Mouse (Mus musculus): Measurements from ENCODE around the gene Slc35f5. TPM values are rescaled to one million over a fixed set of nuclear protein-coding genes. Genes with fewer than 3 reads are reported as not detected.

Slc35f5 gene
- polyA plus RNA-seq, 1 experiment: 7.8 TPM

DNA sequence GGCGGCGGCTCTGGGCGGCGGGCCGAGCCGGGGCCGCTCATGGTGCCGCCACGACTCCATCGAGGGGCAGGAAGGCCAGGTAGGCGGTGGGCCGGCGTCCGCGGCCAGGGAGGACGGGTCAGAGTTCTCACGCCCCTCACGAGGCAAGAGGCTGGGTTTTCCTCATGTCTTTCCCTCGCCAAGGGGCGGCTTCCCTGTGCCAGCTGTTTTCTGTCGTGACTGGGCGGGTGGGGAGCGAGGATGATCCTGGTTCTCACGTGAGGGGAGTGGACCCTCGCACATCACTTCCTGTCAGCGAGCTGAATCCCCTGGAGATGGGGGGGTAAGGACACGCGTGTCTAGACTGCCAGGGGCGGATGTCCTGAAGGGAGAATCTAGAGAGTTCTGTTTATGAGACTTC lies 811 bp downstream of the Slc35f5 start:
- peaks cover 15% of the 10 kb centered on the region for H3K79me2 ChIP-seq (ENCODE audit: control insufficient read depth, insufficient read depth)
- TF ChIP-seq CEBPB (IDR thresholded peaks at IDR 0.05; ENCODE audit: low read depth) (no peak), CTCF (IDR thresholded peaks at IDR 0.05; ENCODE audit: control insufficient read depth, insufficient read depth, insufficient read length) (no peak), FOSL1 (IDR thresholded peaks at IDR 0.05; ENCODE audit: insufficient read depth, low read length, poor library complexity, severe bottlenecking) (no peak), USF1 (IDR thresholded peaks at IDR 0.05; ENCODE audit: low read depth) (no peak), MYOD1 (IDR thresholded peaks at IDR 0.05; ENCODE audit: control insufficient read depth, insufficient read length, low read depth) (no peak), MYOG (IDR thresholded peaks at IDR 0.05; ENCODE audit: control insufficient read depth, extremely low read depth, insufficient read length) (no peak), MAX (IDR thresholded peaks at IDR 0.05) (no peak)
- no peaks in the 10 kb centered on the region for H3K27me3 ChIP-seq (ENCODE audit: control insufficient read depth, insufficient read depth, insufficient read length)
- peak overlapping the region; percentile 91 for H3ac ChIP-seq (ENCODE audit: control insufficient read depth, insufficient read length, low read depth)
- H3K79me3 ChIP-seq (ENCODE audit: low read depth): peaks cover 9% of the 10 kb centered on the region
- no peaks in the 10 kb centered on the region for H3K36me3 ChIP-seq (ENCODE audit: control insufficient read depth, insufficient read depth)
- peak overlapping the region; percentile 61 for H3K4me3 ChIP-seq (ENCODE audit: insufficient read depth, poor library complexity, severe bottlenecking)

DNA sequence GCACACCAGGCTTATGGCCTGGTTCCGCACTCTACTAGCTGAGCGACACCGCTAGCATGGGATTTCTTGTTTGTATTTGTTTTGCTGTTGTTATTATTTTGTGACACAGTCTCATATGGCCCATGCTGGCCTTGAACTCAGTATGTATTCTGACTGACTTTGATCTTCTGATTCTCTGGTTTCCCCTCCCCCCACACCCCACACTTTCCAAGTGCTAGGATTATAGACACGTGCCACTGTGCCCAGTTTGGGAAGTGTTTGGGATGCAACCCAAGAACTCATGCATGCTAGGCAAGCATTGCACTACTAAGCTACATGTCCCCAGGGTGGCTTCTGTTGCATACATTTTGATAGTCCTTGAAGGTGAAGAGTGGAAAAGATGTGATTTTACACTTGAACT lies 1.4 kb downstream of the Slc35f5 start:
- Histone ChIP-seq H3K27me3 (ENCODE audit: control insufficient read depth, insufficient read depth, insufficient read length) (no peaks in the 10 kb centered on the region), H3K36me3 (ENCODE audit: control insufficient read depth, insufficient read depth) (no peaks in the 10 kb centered on the region), H3K4me3 (ENCODE audit: insufficient read depth, poor library complexity, severe bottlenecking) (peak overlapping the region; percentile 61), H3K79me3 (ENCODE audit: low read depth) (peaks cover 9% of the 10 kb centered on the region), H3K79me2 (ENCODE audit: control insufficient read depth, insufficient read depth) (peaks cover 15% of the 10 kb centered on the region), H3ac (ENCODE audit: control insufficient read depth, insufficient read length, low read depth) (no peak overlapping the region)
- TF ChIP-seq USF1 (IDR thresholded peaks at IDR 0.05; ENCODE audit: low read depth) (no peak), MAX (IDR thresholded peaks at IDR 0.05) (no peak), FOSL1 (IDR thresholded peaks at IDR 0.05; ENCODE audit: insufficient read depth, low read length, poor library complexity, severe bottlenecking) (no peak), CTCF (IDR thresholded peaks at IDR 0.05; ENCODE audit: control insufficient read depth, insufficient read depth, insufficient read length) (no peak), MYOG (IDR thresholded peaks at IDR 0.05; ENCODE audit: control insufficient read depth, extremely low read depth, insufficient read length) (no peak), CEBPB (IDR thresholded peaks at IDR 0.05; ENCODE audit: low read depth) (no peak), MYOD1 (IDR thresholded peaks at IDR 0.05; ENCODE audit: control insufficient read depth, insufficient read length, low read depth) (no peak)

DNA sequence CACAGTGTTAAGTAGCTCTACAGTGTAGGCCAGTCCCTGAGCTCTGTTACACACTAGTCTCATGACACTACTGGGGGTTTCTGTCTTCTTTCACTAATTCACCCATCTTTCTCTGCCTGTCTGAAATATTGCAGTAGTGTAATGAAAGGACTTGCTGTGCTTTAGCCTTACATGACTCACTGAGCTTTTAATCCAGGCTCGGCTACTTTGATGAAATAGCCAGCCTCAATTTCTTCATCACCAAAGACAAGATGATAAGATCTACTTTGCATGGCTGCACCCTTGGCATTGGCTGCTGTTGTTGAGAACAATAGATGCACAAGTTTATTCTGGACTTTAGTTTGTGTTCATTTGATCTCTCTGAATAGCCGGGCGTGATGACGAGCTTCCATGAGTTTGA lies 7.7 kb downstream of the Slc35f5 start:
- Histone ChIP-seq H3K4me3 (ENCODE audit: insufficient read depth, poor library complexity, severe bottlenecking) (no peak overlapping the region), H3K79me2 (ENCODE audit: control insufficient read depth, insufficient read depth) (no peaks in the 10 kb centered on the region), H3K79me3 (ENCODE audit: low read depth) (no peaks in the 10 kb centered on the region), H3ac (ENCODE audit: control insufficient read depth, insufficient read length, low read depth) (no peak overlapping the region), H3K27me3 (ENCODE audit: control insufficient read depth, insufficient read depth, insufficient read length) (no peaks in the 10 kb centered on the region), H3K36me3 (ENCODE audit: control insufficient read depth, insufficient read depth) (peaks cover 7% of the 10 kb centered on the region)
- TF ChIP-seq CEBPB (IDR thresholded peaks at IDR 0.05; ENCODE audit: low read depth): no peak
- TF ChIP-seq CTCF (IDR thresholded peaks at IDR 0.05; ENCODE audit: control insufficient read depth, insufficient read depth, insufficient read length): no peak
- no peak for TF ChIP-seq FOSL1 (IDR thresholded peaks at IDR 0.05; ENCODE audit: insufficient read depth, low read length, poor library complexity, severe bottlenecking)
- TF ChIP-seq MYOG (IDR thresholded peaks at IDR 0.05; ENCODE audit: control insufficient read depth, extremely low read depth, insufficient read length): no peak

DNA sequence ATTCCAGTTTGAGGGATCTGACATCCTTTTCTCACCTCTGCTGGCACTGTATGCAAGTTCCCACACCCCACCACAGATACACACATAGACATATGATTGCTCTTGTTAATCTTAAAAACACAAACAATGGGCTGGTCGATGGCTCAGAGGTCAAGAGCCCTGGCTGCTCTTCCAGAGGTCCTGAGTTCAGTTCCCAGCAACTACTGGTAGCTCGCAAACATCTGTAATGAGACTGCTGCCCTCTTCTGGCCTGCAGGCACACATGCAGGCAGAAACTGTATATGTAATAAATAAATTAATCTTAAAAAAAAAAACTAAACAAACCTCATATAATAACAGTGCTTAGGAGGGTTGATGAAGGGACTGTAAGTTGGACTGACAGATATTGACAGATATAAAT lies 13.8 kb downstream of the Slc35f5 start:
- no peaks in the 10 kb centered on the region for H3K79me3 ChIP-seq (ENCODE audit: low read depth)
- no peaks in the 10 kb centered on the region for H3K79me2 ChIP-seq (ENCODE audit: control insufficient read depth, insufficient read depth)
- TF ChIP-seq MYOD1 (IDR thresholded peaks at IDR 0.05; ENCODE audit: control insufficient read depth, insufficient read length, low read depth): no peak
- TF ChIP-seq FOSL1 (IDR thresholded peaks at IDR 0.05; ENCODE audit: insufficient read depth, low read length, poor library complexity, severe bottlenecking): no peak
- no peak for TF ChIP-seq MYOG (IDR thresholded peaks at IDR 0.05; ENCODE audit: control insufficient read depth, extremely low read depth, insufficient read length)
- no peak for TF ChIP-seq CEBPB (IDR thresholded peaks at IDR 0.05; ENCODE audit: low read depth)
- no peak for TF ChIP-seq CTCF (IDR thresholded peaks at IDR 0.05; ENCODE audit: control insufficient read depth, insufficient read depth, insufficient read length)
- TF ChIP-seq MAX (IDR thresholded peaks at IDR 0.05): no peak
- no peak for TF ChIP-seq USF1 (IDR thresholded peaks at IDR 0.05; ENCODE audit: low read depth)
- H3K4me3 ChIP-seq (ENCODE audit: insufficient read depth, poor library complexity, severe bottlenecking): no peak overlapping the region
- no peaks in the 10 kb centered on the region for H3K27me3 ChIP-seq (ENCODE audit: control insufficient read depth, insufficient read depth, insufficient read length)
- H3ac ChIP-seq (ENCODE audit: control insufficient read depth, insufficient read length, low read depth): no peak overlapping the region
- peaks cover 18% of the 10 kb centered on the region for H3K36me3 ChIP-seq (ENCODE audit: control insufficient read depth, insufficient read depth)

DNA sequence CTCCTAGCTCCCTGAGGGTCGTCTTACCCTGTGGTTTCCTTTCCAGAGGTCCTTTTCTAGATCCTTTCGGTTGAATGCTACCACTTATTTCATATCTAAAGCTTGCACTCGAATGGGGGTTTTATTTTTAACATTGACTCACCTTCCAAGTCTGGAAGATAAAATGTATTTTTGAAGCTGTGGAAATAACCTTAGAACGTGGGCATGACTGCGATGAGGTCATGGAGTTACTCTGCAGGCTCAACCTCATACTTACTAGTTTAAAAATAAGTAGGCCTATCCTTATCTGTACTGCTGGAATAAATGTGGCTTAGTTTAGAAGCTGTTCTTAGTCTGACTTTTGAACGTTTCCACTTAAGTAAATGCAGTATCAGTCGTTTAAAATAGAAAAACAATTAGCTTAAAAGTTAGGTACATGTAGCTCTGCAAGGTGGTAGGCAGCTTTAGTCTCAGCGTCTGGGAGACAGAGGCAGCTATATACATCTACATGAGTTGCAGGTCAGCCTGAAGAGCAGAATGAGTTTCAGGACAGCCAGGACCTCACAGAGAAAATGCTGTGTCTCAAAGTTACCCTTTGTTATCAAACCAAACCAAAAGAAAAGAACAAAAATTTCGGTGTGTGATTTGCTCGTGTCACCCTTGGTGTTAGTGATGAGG lies 15.2 kb downstream of the Slc35f5 start:
- Histone ChIP-seq H3K36me3 (ENCODE audit: control insufficient read depth, insufficient read depth) (peaks cover 18% of the 10 kb centered on the region), H3K79me2 (ENCODE audit: control insufficient read depth, insufficient read depth) (no peaks in the 10 kb centered on the region), H3ac (ENCODE audit: control insufficient read depth, insufficient read length, low read depth) (no peak overlapping the region), H3K27me3 (ENCODE audit: control insufficient read depth, insufficient read depth, insufficient read length) (no peaks in the 10 kb centered on the region), H3K79me3 (ENCODE audit: low read depth) (no peaks in the 10 kb centered on the region), H3K4me3 (ENCODE audit: insufficient read depth, poor library complexity, severe bottlenecking) (no peak overlapping the region)
- TF ChIP-seq CTCF (IDR thresholded peaks at IDR 0.05; ENCODE audit: control insufficient read depth, insufficient read depth, insufficient read length): no peak
- TF ChIP-seq MYOG (IDR thresholded peaks at IDR 0.05; ENCODE audit: control insufficient read depth, extremely low read depth, insufficient read length): no peak
- TF ChIP-seq MAX (IDR thresholded peaks at IDR 0.05): no peak
- TF ChIP-seq USF1 (IDR thresholded peaks at IDR 0.05; ENCODE audit: low read depth): no peak
- TF ChIP-seq CEBPB (IDR thresholded peaks at IDR 0.05; ENCODE audit: low read depth): no peak
- TF ChIP-seq FOSL1 (IDR thresholded peaks at IDR 0.05; ENCODE audit: insufficient read depth, low read length, poor library complexity, severe bottlenecking): no peak
- TF ChIP-seq MYOD1 (IDR thresholded peaks at IDR 0.05; ENCODE audit: control insufficient read depth, insufficient read length, low read depth): no peak

All from C2C12 (cell line).